Mouse (Mus musculus) midbrain, embryonic 11.5 days (tissue): Measurements from ENCODE around the gene Mpig6b. TPM values are rescaled to one million over a fixed set of nuclear protein-coding genes. Genes with fewer than 3 reads are reported as not detected.

Source experiments
- ATAC-seq: fragments of 200-750 bp; cut with Nextera tagmentation; 2 replicates; pipeline ENCODE4 v1.8.0; 2017; ENCODE audit warnings: moderate TSS enrichment, moderate library complexity; ENCODE audit not compliant: low FRiP score
- DNase-seq: peaks from one replicate; pipeline ENCODE4 v3.0.0; 2015; ENCODE audit warnings: low spot score; ENCODE audit errors: missing footprints
- H3K27ac ChIP-seq: fragments of 300-500 bp; sonication (generic); 2 replicates; pipeline ENCODE4 v1.5.1; 2014; ENCODE audit warnings: low read depth, low read length
- H3K27me3 ChIP-seq: fragments of 300-500 bp; sonication (generic); 2 replicates; pipeline ENCODE4 v1.6.1; 2014; ENCODE audit warnings: mild to moderate bottlenecking, low read length, moderate library complexity, mixed read lengths; ENCODE audit not compliant: control insufficient read depth, insufficient read depth
- H3K36me3 ChIP-seq: fragments of 300-500 bp; sonication (generic); 2 replicates; pipeline ENCODE4 v1.6.1; 2014; ENCODE audit warnings: mild to moderate bottlenecking, low read length, moderate library complexity, mixed read lengths; ENCODE audit not compliant: control insufficient read depth, insufficient read depth
- H3K4me1 ChIP-seq: fragments of 300-500 bp; sonication (generic); 2 replicates; pipeline ENCODE4 v1.6.1; 2014; ENCODE audit warnings: low read length; ENCODE audit not compliant: control insufficient read depth, insufficient read depth
- H3K4me2 ChIP-seq: fragments of 300-500 bp; sonication (generic); 2 replicates; pipeline ENCODE4 v1.6.1; 2014; ENCODE audit warnings: mild to moderate bottlenecking, moderate library complexity
- H3K4me3 ChIP-seq: fragments of 300-500 bp; sonication (generic); 2 replicates; pipeline ENCODE4 v1.5.1; 2014; ENCODE audit warnings: low read depth, low read length
- H3K9ac ChIP-seq: fragments of 300-500 bp; sonication (generic); 2 replicates; pipeline ENCODE4 v1.6.1; 2014; ENCODE audit warnings: low read length
- H3K9me3 ChIP-seq: fragments of 300-500 bp; sonication (generic); 2 replicates; pipeline ENCODE4 v1.6.1; 2016; ENCODE audit warnings: low read length; ENCODE audit not compliant: control insufficient read depth
- WGBS: fragments of 180-500 bp; shearing (Covaris S2); extraction: QIAGEN DNeasy Blood & Tissue Kit; methylation state at CpG from one replicate; pipeline ENCODE4 v1.1.7; 2014; 5-methylcytosine and 5-hydroxymethylcytosine counted together
- polyA plus RNA-seq: library from polyadenylated mRNA; unstranded; fragments of >200 nt; fragmentation: Nextera tagmentation; extraction: Ambion mirVana; gene quantifications from 2 replicates; pipeline ENCODE4 v1.2.1, GENCODE M21; 2014

The Mpig6b gene
- polyA plus RNA-seq, 1 experiment from 2014 or later = 0.89 TPM

GRCm38 (mm10) chr17:35079778-35080177, 13.8 kb upstream of the Mpig6b start:
- no peak for DNase-seq
- Histone ChIP-seq H3K27ac (no peak overlapping the region), H3K4me3 (no peak overlapping the region), H3K27me3 (no peaks in the 10 kb centered on the region), H3K4me2 (no peak overlapping the region), H3K9ac (no peak overlapping the region), H3K4me1 (peaks cover 11% of the 10 kb centered on the region; the same call in 1 of the 2 replicates), H3K36me3 (no peaks in the 10 kb centered on the region), H3K9me3 (no peaks in the 10 kb centered on the region; the same call in 1 of the 2 replicates)
- WGBS = 77% methylated on average over 9 of the region's 9 CpGs
- ATAC-seq = no peak

DNA sequence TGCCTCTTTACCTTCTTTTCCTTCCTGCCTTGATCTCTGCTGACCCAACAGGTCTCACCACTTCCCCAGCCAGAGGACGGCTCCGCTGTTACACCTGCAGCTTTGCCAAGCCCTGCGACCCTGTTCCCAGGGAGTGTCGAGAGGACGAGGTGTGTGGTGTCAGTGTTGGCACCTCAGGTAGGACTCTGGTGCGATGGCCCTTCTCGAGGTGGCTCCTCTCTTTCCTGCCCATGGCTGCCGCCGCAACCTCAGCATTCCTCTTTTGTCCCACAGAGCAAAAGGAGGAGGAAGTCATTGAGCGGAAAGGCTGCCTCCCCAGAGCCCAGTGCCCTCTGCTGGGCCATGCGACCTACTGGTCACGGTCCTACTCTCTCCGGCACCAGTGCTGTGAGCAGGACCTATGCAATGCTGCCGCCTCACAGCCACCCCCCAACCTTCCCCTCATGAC, 11.8 kb upstream of the Mpig6b start, which contains the start of gene Ly6g6d:
Gene Ly6g6d (minus strand): TSS at position 280 of the 448 bp plus-strand sequence.
- peak within 1 kb of the TSS; percentile 18; the same call in 1 of the 2 replicates for H3K4me3 ChIP-seq
- peak; percentile 90 for DNase-seq
- H3K27me3 ChIP-seq = no peaks in the 10 kb centered on the region
- H3K9ac ChIP-seq = peak within 1 kb of the TSS; percentile 65
- no peak within 1 kb of the TSS for H3K27ac ChIP-seq
- no peaks in the 10 kb centered on the region; the same call in 1 of the 2 replicates for H3K9me3 ChIP-seq
- H3K4me1 ChIP-seq = peaks cover 11% of the 10 kb centered on the region; the same call in 1 of the 2 replicates
- 0 out of 2 replicates have a peak, but pooled peaks have one; percentile 33 for ATAC-seq
- H3K4me2 ChIP-seq = peak within 1 kb of the TSS; percentile 46
- 12% methylated on average over 12 of the region's 14 CpGs for WGBS
- H3K36me3 ChIP-seq = no peaks in the 10 kb centered on the region

- Histone ChIP-seq H3K9me3 (no peaks in the 10 kb centered on the region; the same call in 1 of the 2 replicates), H3K4me3 (no peak overlapping the region), H3K9ac (peak overlapping the region; percentile 65), H3K36me3 (no peaks in the 10 kb centered on the region), H3K4me1 (peaks cover 11% of the 10 kb centered on the region; the same call in 1 of the 2 replicates), H3K27ac (no peak overlapping the region), H3K27me3 (no peaks in the 10 kb centered on the region), H3K4me2 (peak overlapping the region; percentile 46)
- ATAC-seq = no peak
- 47% methylated on average over 2 of the region's 2 CpGs for WGBS
- DNase-seq = no peak
Observed at GRCm38 (mm10) chr17:35077285-35077684, 11.3 kb upstream of the Mpig6b start.

- ATAC-seq = no peak
- peak; percentile 81 for DNase-seq
- no peak within 1 kb of the TSS for H3K27ac ChIP-seq
- H3K4me2 ChIP-seq = peak within 1 kb of the TSS; percentile 46
- WGBS = 33% methylated on average over 10 of the region's 10 CpGs
- H3K4me1 ChIP-seq = peaks cover 11% of the 10 kb centered on the region; the same call in 1 of the 2 replicates
- no peaks in the 10 kb centered on the region for H3K27me3 ChIP-seq
- H3K4me3 ChIP-seq = peak within 1 kb of the TSS; percentile 18; the same call in 1 of the 2 replicates
- H3K9me3 ChIP-seq = no peaks in the 10 kb centered on the region; the same call in 1 of the 2 replicates
- H3K9ac ChIP-seq = peak within 1 kb of the TSS; percentile 65
- no peaks in the 10 kb centered on the region for H3K36me3 ChIP-seq
Observed at GRCm38 (mm10) chr17:35076507-35077176, 10.7 kb upstream of the Mpig6b start, which contains the start of gene Ly6g6e. Ly6g6e (plus strand) TSS chr17:35076902.

DNA sequence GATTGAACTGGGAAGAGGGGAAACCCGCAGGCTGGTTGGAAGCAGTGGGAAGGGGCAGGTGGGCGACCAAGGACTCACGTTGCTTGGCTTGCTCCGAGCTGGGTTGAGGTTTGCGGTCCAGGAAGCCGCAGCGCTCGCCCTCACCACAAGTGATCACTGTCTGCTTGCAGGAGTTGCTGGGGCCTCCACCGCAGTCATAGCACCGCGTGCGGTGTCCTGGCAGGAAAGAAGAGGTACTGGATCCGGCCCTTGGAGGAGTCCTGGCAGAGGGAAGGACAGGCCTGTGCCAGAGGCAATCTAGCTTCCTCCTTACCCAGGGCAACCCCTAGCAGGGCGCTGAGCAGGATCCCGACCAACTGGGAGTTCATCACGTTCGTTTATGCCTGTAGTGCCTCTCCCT, 8.1 kb upstream of the Mpig6b start:
- Histone ChIP-seq H3K4me2 (no peak overlapping the region), H3K36me3 (no peaks in the 10 kb centered on the region), H3K4me1 (peaks cover 11% of the 10 kb centered on the region; the same call in 1 of the 2 replicates), H3K27me3 (no peaks in the 10 kb centered on the region), H3K4me3 (no peak overlapping the region), H3K27ac (no peak overlapping the region), H3K9me3 (no peaks in the 10 kb centered on the region; the same call in 1 of the 2 replicates), H3K9ac (no peak overlapping the region)
- ATAC-seq (no peak), DNase-seq (peak; percentile 59)
- 61% methylated on average over 17 of the region's 17 CpGs for WGBS

GRCm38 (mm10) chr17:35071454-35071853, 5.5 kb upstream of the Mpig6b start:
- no peak overlapping the region for H3K4me3 ChIP-seq
- no peaks in the 10 kb centered on the region for H3K4me1 ChIP-seq
- H3K4me2 ChIP-seq = no peak overlapping the region
- H3K9ac ChIP-seq = no peak overlapping the region
- no peaks in the 10 kb centered on the region; the same call in 1 of the 2 replicates for H3K9me3 ChIP-seq
- H3K36me3 ChIP-seq = no peaks in the 10 kb centered on the region
- H3K27ac ChIP-seq = no peak overlapping the region
- no peak for ATAC-seq
- WGBS = 88% methylated on average over 9 of the region's 9 CpGs
- no peak for DNase-seq
- H3K27me3 ChIP-seq = peaks cover 7% of the 10 kb centered on the region; the same call in 1 of the 2 replicates

DNA sequence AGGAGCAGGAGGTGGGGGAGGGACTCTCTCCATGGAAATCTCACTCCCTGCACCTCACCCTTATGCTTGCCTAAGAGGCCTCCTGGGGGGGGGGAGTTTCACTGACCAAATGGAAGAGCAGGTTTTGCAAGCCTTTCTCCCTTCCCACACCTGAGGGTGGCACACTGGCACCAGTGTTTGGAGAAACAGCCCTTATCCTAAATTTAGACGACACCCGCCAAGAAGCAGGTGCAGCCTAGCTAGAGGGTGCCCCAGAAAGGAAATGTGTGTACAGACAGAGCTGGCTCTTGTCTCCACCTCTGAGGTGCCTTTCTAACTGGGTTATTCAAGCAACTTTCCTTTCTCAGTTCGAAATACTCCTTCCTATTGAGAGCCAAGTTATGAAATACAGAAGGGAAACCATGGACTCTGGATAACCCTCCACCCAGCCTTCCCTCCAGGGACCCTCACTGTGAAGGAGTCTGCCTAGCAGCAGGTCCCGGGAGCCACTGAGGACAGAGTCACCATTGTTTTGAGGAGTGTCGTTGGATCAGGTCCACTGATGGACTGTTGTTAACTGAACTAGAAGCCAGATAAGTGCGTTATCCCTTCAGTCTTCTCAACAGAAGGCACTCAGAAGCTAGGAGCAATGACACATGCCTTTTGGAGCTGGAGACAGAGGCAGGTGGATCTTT, 4.7 kb upstream of the Mpig6b start:
- Histone ChIP-seq H3K36me3 (no peaks in the 10 kb centered on the region), H3K9me3 (no peaks in the 10 kb centered on the region; the same call in 1 of the 2 replicates), H3K9ac (no peak overlapping the region), H3K4me1 (peaks cover 3% of the 10 kb centered on the region), H3K4me3 (no peak overlapping the region), H3K27me3 (peaks cover 8% of the 10 kb centered on the region), H3K4me2 (no peak overlapping the region), H3K27ac (no peak overlapping the region)
- 66% methylated on average over 6 of the region's 6 CpGs for WGBS
- ATAC-seq (no peak), DNase-seq (no peak)

GRCm38 (mm10) chr17:35068213-35068914, 2.4 kb upstream of the Mpig6b start:
- Histone ChIP-seq H3K4me2 (no peak overlapping the region), H3K9me3 (no peaks in the 10 kb centered on the region), H3K27ac (no peak overlapping the region), H3K4me3 (no peak overlapping the region), H3K4me1 (peaks cover 15% of the 10 kb centered on the region), H3K27me3 (peaks cover 11% of the 10 kb centered on the region), H3K9ac (no peak overlapping the region), H3K36me3 (no peaks in the 10 kb centered on the region)
- ATAC-seq (no peak), DNase-seq (no peak)
- WGBS = 83% methylated on average over 17 of the region's 17 CpGs
